Mouse (Mus musculus): Measurements from ENCODE around the gene Itpr2. TPM values are rescaled to one million over a fixed set of nuclear protein-coding genes. Genes with fewer than 3 reads are reported as not detected.

Gene Itpr2
- polyA plus RNA-seq (2014; fragmentation: Nextera tagmentation; extraction: Ambion mirVana) = 3.3 and 3.9 TPM in 2 replicates

DNA sequence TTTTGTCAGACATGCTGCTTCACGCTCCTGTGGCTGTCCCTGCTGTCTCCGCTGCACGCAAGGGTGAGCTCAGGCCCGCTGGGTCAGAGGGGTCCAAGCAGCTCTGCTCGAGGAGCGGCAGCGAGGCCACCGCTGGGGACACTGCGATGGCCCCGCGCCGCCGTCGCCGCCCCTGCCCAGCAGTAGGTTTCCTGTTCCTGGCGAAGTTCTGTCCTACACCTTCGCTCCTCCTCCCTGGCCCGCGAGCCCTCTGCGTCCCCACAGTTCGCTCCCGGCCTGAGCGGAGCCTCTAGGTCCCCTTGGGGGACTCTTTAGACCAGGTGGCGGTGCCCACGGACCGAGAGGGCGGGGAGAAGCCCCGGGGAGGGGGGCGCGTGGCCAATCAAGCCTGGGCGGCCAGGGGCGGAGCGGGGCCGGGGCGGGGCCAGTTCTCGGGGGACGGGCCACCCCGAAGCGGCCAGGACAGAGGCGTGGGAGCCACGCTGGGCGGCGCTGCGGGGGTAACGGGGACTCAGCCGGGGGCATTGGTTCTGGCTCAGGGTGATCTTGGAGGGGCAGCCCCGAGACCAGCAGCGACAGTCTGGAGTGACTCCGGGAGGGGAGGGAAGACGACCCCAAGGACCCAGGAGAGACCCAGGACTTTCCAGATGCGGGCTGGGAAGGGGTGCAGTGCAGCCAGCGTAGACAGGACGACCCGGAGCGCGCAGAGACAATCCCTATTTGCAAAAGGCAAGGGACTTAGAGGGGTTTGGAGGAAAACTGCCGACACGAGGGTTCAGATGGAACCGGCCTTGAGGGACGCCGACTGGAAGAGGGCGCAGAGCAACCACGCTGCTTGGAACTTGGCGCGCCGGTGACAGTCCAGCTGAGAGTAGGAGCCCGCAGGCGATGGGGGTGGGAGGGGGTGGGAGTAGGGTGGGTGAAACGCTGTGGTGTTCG lies at the start of gene Itpr2:
Gene Itpr2 (minus strand): TSS at position 358 of the 939 bp plus-strand sequence.
- no peak within 1 kb of the TSS; the same call in 1 of the 2 replicates for H3K27ac ChIP-seq (replicated peaks; ENCODE audit: low read depth, low read length)
- H3K9ac ChIP-seq (replicated peaks; ENCODE audit: low read length) = peak within 1 kb of the TSS; percentile 58
- no peaks in the 10 kb centered on the region for H3K36me3 ChIP-seq (replicated peaks; ENCODE audit: control insufficient read depth, insufficient read depth, low read depth, low read length)
- WGBS = under 1% methylated on average over 70 of the region's 70 CpGs
- H3K27me3 ChIP-seq (ENCODE audit: control insufficient read depth, insufficient read depth, low read length) = no peaks in the 10 kb centered on the region
- peak within 1 kb of the TSS; percentile 98 for H3K4me2 ChIP-seq (ENCODE audit: low read depth, low read length)
- H3K9me3 ChIP-seq (replicated peaks; ENCODE audit: control insufficient read depth, low read length) = no peaks in the 10 kb centered on the region
- H3K4me3 ChIP-seq (ENCODE audit: low read depth, low read length) = peak within 1 kb of the TSS; percentile 68
- no peaks in the 10 kb centered on the region for H3K4me1 ChIP-seq (ENCODE audit: control insufficient read depth, insufficient read depth, low read length)
- DNase-seq (ENCODE audit: low spot score) (peak; percentile 83), ATAC-seq (replicated peaks; ENCODE audit: insufficient number of reproducible peaks, low FRiP score, low TSS enrichment, low read depth) (peak; percentile 89)

GRCm38 (mm10) chr6:146551326-146551725 lies 49.3 kb upstream of the Itpr2 start:
- Histone ChIP-seq H3K27me3 (ENCODE audit: control insufficient read depth, insufficient read depth, low read length) (no peaks in the 10 kb centered on the region), H3K4me3 (ENCODE audit: low read depth, low read length) (no peak overlapping the region), H3K27ac (replicated peaks; ENCODE audit: low read depth, low read length) (no peak overlapping the region), H3K9me3 (replicated peaks; ENCODE audit: control insufficient read depth, low read length) (no peaks in the 10 kb centered on the region), H3K36me3 (replicated peaks; ENCODE audit: control insufficient read depth, insufficient read depth, low read depth, low read length) (peaks cover 7% of the 10 kb centered on the region; the same call in 1 of the 2 replicates), H3K4me1 (ENCODE audit: control insufficient read depth, insufficient read depth, low read length) (no peaks in the 10 kb centered on the region), H3K9ac (replicated peaks; ENCODE audit: low read length) (no peak overlapping the region), H3K4me2 (ENCODE audit: low read depth, low read length) (no peak overlapping the region)
- ATAC-seq (replicated peaks; ENCODE audit: insufficient number of reproducible peaks, low FRiP score, low TSS enrichment, low read depth) (no peak), DNase-seq (ENCODE audit: low spot score) (no peak)

DNA sequence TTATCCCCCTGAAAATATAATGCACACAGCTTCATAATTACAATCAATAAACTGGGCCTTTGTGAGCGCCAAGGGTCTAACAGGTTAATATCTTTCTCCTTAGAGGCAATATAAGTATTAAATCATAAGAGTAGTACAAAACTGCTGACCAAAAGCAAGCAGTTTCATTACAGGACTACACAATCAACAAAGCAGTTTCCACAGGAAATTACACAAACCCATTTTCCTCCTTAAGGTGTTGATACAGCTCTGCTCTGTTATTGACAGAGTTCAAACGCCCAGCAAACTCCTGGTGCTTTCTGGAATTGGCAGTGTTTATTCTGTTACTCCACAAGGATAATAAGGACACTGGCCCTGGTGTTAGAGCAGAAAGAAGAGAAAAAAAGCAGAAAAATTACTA lies 48.4 kb upstream of the Itpr2 start:
- H3K4me1 ChIP-seq (ENCODE audit: control insufficient read depth, insufficient read depth, low read length) = no peaks in the 10 kb centered on the region
- 81% methylated on average over 2 of the region's 2 CpGs for WGBS
- DNase-seq (ENCODE audit: low spot score) (no peak), ATAC-seq (replicated peaks; ENCODE audit: insufficient number of reproducible peaks, low FRiP score, low TSS enrichment, low read depth) (no peak)
- no peak overlapping the region for H3K27ac ChIP-seq (replicated peaks; ENCODE audit: low read depth, low read length)
- no peak overlapping the region for H3K9ac ChIP-seq (replicated peaks; ENCODE audit: low read length)
- no peak overlapping the region for H3K4me2 ChIP-seq (ENCODE audit: low read depth, low read length)
- H3K9me3 ChIP-seq (replicated peaks; ENCODE audit: control insufficient read depth, low read length) = no peaks in the 10 kb centered on the region
- H3K27me3 ChIP-seq (ENCODE audit: control insufficient read depth, insufficient read depth, low read length) = no peaks in the 10 kb centered on the region
- H3K4me3 ChIP-seq (ENCODE audit: low read depth, low read length) = no peak overlapping the region
- peaks cover 2% of the 10 kb centered on the region; the same call in 1 of the 2 replicates for H3K36me3 ChIP-seq (replicated peaks; ENCODE audit: control insufficient read depth, insufficient read depth, low read depth, low read length)

DNA sequence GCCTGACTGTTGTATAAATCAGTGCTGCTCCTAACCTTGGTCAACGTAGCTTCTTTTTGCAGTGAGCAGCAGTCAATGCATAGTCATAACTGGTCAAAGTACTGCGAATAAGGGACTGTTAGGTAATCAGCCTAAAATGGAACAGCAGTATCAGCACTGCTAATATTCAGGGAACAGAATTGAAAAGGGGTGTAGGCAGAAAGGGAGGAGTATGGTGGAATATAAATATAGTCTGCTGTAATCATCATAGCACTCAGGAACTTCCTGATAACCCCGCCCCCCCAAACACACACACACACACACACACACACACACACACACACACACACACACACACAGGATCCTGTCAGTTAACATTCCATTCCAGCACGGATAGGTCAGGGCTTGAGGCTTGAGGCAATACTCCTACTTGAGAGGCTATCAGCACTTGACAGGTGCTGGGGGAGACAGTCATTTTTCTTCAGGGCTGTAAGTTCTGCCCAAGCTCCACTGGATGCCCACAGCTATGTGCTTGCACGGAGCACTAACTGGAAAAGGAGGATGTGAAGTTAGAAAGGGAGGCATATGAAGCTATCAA lies 43.4 kb upstream of the Itpr2 start:
- Histone ChIP-seq H3K4me1 (ENCODE audit: control insufficient read depth, insufficient read depth, low read length) (no peaks in the 10 kb centered on the region), H3K9me3 (replicated peaks; ENCODE audit: control insufficient read depth, low read length) (no peaks in the 10 kb centered on the region), H3K27me3 (ENCODE audit: control insufficient read depth, insufficient read depth, low read length) (no peaks in the 10 kb centered on the region), H3K36me3 (replicated peaks; ENCODE audit: control insufficient read depth, insufficient read depth, low read depth, low read length) (no peaks in the 10 kb centered on the region), H3K4me2 (ENCODE audit: low read depth, low read length) (no peak overlapping the region), H3K9ac (replicated peaks; ENCODE audit: low read length) (no peak overlapping the region), H3K27ac (replicated peaks; ENCODE audit: low read depth, low read length) (no peak overlapping the region), H3K4me3 (ENCODE audit: low read depth, low read length) (no peak overlapping the region)
- 89% methylated on average over 5 of the region's 5 CpGs for WGBS
- DNase-seq (ENCODE audit: low spot score) (no peak), ATAC-seq (replicated peaks; ENCODE audit: insufficient number of reproducible peaks, low FRiP score, low TSS enrichment, low read depth) (no peak)

- Histone ChIP-seq H3K4me2 (ENCODE audit: low read depth, low read length) (no peak overlapping the region), H3K4me1 (ENCODE audit: control insufficient read depth, insufficient read depth, low read length) (no peaks in the 10 kb centered on the region), H3K9ac (replicated peaks; ENCODE audit: low read length) (no peak overlapping the region), H3K27me3 (ENCODE audit: control insufficient read depth, insufficient read depth, low read length) (no peaks in the 10 kb centered on the region), H3K4me3 (ENCODE audit: low read depth, low read length) (no peak overlapping the region), H3K27ac (replicated peaks; ENCODE audit: low read depth, low read length) (no peak overlapping the region), H3K36me3 (replicated peaks; ENCODE audit: control insufficient read depth, insufficient read depth, low read depth, low read length) (no peaks in the 10 kb centered on the region), H3K9me3 (replicated peaks; ENCODE audit: control insufficient read depth, low read length) (no peaks in the 10 kb centered on the region)
- WGBS = 85% methylated on average over 1 of the region's 1 CpGs
- no peak for DNase-seq (ENCODE audit: low spot score)
- no peak for ATAC-seq (replicated peaks; ENCODE audit: insufficient number of reproducible peaks, low FRiP score, low TSS enrichment, low read depth)
These were observed 42.6 kb upstream of the Itpr2 start for GRCm38 (mm10) chr6:146544622-146545021.

DNA sequence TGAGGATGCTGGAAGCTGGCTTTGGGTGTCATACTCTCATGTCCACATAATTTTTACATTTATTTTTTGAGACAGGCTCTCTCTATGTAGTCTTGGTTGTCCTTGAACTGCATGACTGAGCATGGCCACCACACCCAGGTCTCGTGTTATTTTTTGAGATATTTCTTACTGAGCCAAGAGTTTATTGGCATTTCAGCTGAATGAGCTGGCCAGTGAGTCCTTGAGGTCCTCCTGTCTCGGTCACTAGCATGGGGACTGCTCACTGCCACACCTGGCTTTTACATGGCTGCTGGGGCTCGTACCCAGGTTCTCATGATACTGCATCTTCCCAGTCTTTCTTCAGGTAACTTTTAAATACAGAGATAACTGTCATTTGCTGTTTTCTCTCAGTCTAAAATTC lies 38.4 kb upstream of the Itpr2 start:
- Histone ChIP-seq H3K9me3 (replicated peaks; ENCODE audit: control insufficient read depth, low read length) (no peaks in the 10 kb centered on the region), H3K9ac (replicated peaks; ENCODE audit: low read length) (no peak overlapping the region), H3K27me3 (ENCODE audit: control insufficient read depth, insufficient read depth, low read length) (no peaks in the 10 kb centered on the region), H3K4me2 (ENCODE audit: low read depth, low read length) (no peak overlapping the region), H3K4me3 (ENCODE audit: low read depth, low read length) (no peak overlapping the region), H3K36me3 (replicated peaks; ENCODE audit: control insufficient read depth, insufficient read depth, low read depth, low read length) (no peaks in the 10 kb centered on the region), H3K4me1 (ENCODE audit: control insufficient read depth, insufficient read depth, low read length) (no peaks in the 10 kb centered on the region), H3K27ac (replicated peaks; ENCODE audit: low read depth, low read length) (no peak overlapping the region)
- 81% methylated on average over 3 of the region's 3 CpGs for WGBS
- DNase-seq (ENCODE audit: low spot score) (no peak), ATAC-seq (replicated peaks; ENCODE audit: insufficient number of reproducible peaks, low FRiP score, low TSS enrichment, low read depth) (no peak)

GRCm38 (mm10) chr6:146538661-146539060 lies 36.6 kb upstream of the Itpr2 start:
- WGBS = 52% methylated on average over 4 of the region's 4 CpGs
- H3K9me3 ChIP-seq (replicated peaks; ENCODE audit: control insufficient read depth, low read length) = no peaks in the 10 kb centered on the region
- no peak for DNase-seq (ENCODE audit: low spot score)
- H3K36me3 ChIP-seq (replicated peaks; ENCODE audit: control insufficient read depth, insufficient read depth, low read depth, low read length) = no peaks in the 10 kb centered on the region
- H3K4me3 ChIP-seq (ENCODE audit: low read depth, low read length) = no peak overlapping the region
- no peak overlapping the region for H3K27ac ChIP-seq (replicated peaks; ENCODE audit: low read depth, low read length)
- no peaks in the 10 kb centered on the region for H3K27me3 ChIP-seq (ENCODE audit: control insufficient read depth, insufficient read depth, low read length)
- no peaks in the 10 kb centered on the region for H3K4me1 ChIP-seq (ENCODE audit: control insufficient read depth, insufficient read depth, low read length)
- H3K4me2 ChIP-seq (ENCODE audit: low read depth, low read length) = no peak overlapping the region
- no peak for ATAC-seq (replicated peaks; ENCODE audit: insufficient number of reproducible peaks, low FRiP score, low TSS enrichment, low read depth)
- no peak overlapping the region for H3K9ac ChIP-seq (replicated peaks; ENCODE audit: low read length)

DNA sequence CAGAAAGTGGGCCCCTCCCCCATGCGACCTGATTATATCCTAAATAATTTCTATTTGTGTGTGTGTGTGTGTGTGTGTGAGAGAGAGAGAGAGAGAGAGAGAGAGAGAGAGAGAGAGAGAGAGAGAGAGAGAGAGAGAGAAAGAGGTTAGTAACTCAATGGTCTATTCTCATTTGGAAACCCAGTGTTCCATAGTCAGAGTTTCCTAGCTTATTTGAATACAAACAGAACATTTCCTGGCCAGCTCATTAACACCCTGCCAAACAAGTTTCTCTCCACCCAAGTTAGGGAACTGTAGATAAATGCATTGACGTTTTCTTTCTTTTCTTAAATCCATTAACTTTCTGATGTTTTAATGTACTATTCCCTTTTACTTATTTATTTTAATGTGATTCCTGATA lies 36.0 kb upstream of the Itpr2 start:
- no peaks in the 10 kb centered on the region for H3K4me1 ChIP-seq (ENCODE audit: control insufficient read depth, insufficient read depth, low read length)
- H3K4me3 ChIP-seq (ENCODE audit: low read depth, low read length) = no peak overlapping the region
- no peak overlapping the region for H3K4me2 ChIP-seq (ENCODE audit: low read depth, low read length)
- H3K9ac ChIP-seq (replicated peaks; ENCODE audit: low read length) = no peak overlapping the region
- H3K36me3 ChIP-seq (replicated peaks; ENCODE audit: control insufficient read depth, insufficient read depth, low read depth, low read length) = no peaks in the 10 kb centered on the region
- no peaks in the 10 kb centered on the region for H3K27me3 ChIP-seq (ENCODE audit: control insufficient read depth, insufficient read depth, low read length)
- no peak for ATAC-seq (replicated peaks; ENCODE audit: insufficient number of reproducible peaks, low FRiP score, low TSS enrichment, low read depth)
- no peak overlapping the region for H3K27ac ChIP-seq (replicated peaks; ENCODE audit: low read depth, low read length)
- WGBS = 50% methylated on average over 2 of the region's 2 CpGs
- H3K9me3 ChIP-seq (replicated peaks; ENCODE audit: control insufficient read depth, low read length) = no peaks in the 10 kb centered on the region
- DNase-seq (ENCODE audit: low spot score) = no peak
